Mouse (Mus musculus): ENCODE data around the gene Rnf150.

GRCm38 (mm10) chr8:83048527-83048926, 185.4 kb downstream of the Rnf150 start:
- TF ChIP-seq POLR2A (IDR thresholded peaks at IDR 0.05; ENCODE audit: low read depth, low read length) (no peak), SIN3A (IDR thresholded peaks at IDR 0.05; ENCODE audit: low read length) (no peak), ZNF384 (IDR thresholded peaks at IDR 0.05; ENCODE audit: low read depth, low read length) (no peak), CHD2 (IDR thresholded peaks at IDR 0.05; ENCODE audit: low read length) (no peak), CTCF (conservative IDR thresholded peaks at IDR 0.05 in 1 of 2, IDR thresholded peaks at IDR 0.05 in 1 of 2; ENCODE audit: low read depth in 2 of 2, low read length in 2 of 2) (no peak), ZKSCAN1 (IDR thresholded peaks at IDR 0.05; ENCODE audit: borderline replicate concordance, low read depth, low read length) (no peak), EP300 (IDR thresholded peaks at IDR 0.05; ENCODE audit: low read length) (no peak), GABPA (IDR thresholded peaks at IDR 0.05; ENCODE audit: insufficient replicate concordance, low read depth, low read length) (no peak), ZC3H11A (IDR thresholded peaks at IDR 0.05; ENCODE audit: low read depth, low read length) (no peak), MYC (IDR thresholded peaks at IDR 0.05; ENCODE audit: low read depth, low read length) (no peak), KAT2A (IDR thresholded peaks at IDR 0.05; ENCODE audit: insufficient replicate concordance, low read length) (no peak)

Data from CH12.LX (cell line).